Mouse (Mus musculus): ENCODE results near the gene Ccdc61. TPM values are rescaled to one million over a fixed set of nuclear protein-coding genes. Genes with fewer than 3 reads are reported as not detected.

Ccdc61 gene
- polyA plus RNA-seq, 1 experiment from 2014 or later = 17.6 TPM

DNA sequence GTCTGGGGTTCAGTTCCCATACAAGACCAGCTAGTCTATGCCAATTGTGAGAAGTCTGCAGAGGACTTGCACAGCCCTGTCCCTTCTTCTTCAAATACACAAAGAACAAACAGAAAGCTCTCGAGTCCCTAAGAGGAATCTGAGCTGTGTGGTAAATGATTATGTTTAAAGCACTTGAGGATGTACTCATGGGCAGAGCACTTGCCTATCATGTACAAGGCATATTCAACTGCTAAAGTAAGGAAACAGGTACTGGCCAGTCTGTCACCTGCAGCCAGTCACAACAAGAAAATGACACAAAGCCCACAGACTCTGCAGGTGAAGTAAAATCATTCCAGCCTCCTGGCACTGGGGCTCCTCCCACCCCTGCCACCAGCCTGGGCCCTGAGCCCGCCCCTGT, 9.7 kb downstream of the Ccdc61 start:
- Histone ChIP-seq H3K27me3 (replicated peaks; ENCODE audit: insufficient read depth, low read length) (no peaks in the 10 kb centered on the region), H3K4me3 (ENCODE audit: low read depth, low read length) (no peak overlapping the region), H3K4me1 (ENCODE audit: insufficient read depth, low read depth, low read length) (no peaks in the 10 kb centered on the region), H3K9ac (replicated peaks; ENCODE audit: low read depth) (no peak overlapping the region), H3K4me2 (replicated peaks; ENCODE audit: low read depth, low read length) (no peak overlapping the region), H3K36me3 (ENCODE audit: insufficient read depth, low read length) (no peaks in the 10 kb centered on the region), H3K9me3 (ENCODE audit: low read length) (no peaks in the 10 kb centered on the region), H3K27ac (ENCODE audit: low read length) (no peak overlapping the region)
- ATAC-seq = peak; percentile 83
- DNase-seq (ENCODE audit: low spot score) = peak; percentile 61
- no peak for TF ChIP-seq EP300 (IDR thresholded peaks at IDR 0.05)
- TF ChIP-seq CTCF (IDR thresholded peaks at IDR 0.05) = no peak
- 63% methylated on average over 2 of the region's 2 CpGs for WGBS

DNA sequence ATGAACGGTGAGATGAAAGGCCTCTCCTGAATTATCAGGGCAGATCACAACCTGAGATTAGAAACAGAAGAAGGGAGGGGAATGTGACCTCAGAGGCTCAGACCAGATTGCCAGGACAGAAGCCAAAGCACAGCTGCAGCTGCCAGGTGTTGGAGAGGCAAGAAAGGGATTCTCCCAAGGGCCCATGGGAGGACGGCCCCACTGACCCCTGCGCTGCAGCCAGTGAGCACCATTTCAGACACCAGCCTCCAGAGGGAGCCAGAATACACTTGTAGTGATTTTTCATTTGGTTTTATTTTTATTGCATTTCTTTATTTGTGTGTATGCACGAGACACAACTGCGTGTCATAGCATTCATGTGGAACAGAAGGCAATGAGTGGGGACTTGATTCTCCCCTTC, 13.7 kb downstream of the Ccdc61 start:
- H3K36me3 ChIP-seq (ENCODE audit: insufficient read depth, low read length) = no peaks in the 10 kb centered on the region
- 45% methylated on average over 5 of the region's 5 CpGs for WGBS
- H3K27me3 ChIP-seq (replicated peaks; ENCODE audit: insufficient read depth, low read length) = 0 out of 2 replicates have a peak, but pooled peaks cover 5% of the 10 kb centered on the region
- TF ChIP-seq EP300 (IDR thresholded peaks at IDR 0.05) = no peak
- peak; percentile 79 for TF ChIP-seq CTCF (IDR thresholded peaks at IDR 0.05)
- H3K4me2 ChIP-seq (replicated peaks; ENCODE audit: low read depth, low read length) = no peak overlapping the region
- peaks cover 5% of the 10 kb centered on the region for H3K4me1 ChIP-seq (ENCODE audit: insufficient read depth, low read depth, low read length)
- no peak overlapping the region for H3K27ac ChIP-seq (ENCODE audit: low read length)
- H3K9me3 ChIP-seq (ENCODE audit: low read length) = no peaks in the 10 kb centered on the region
- no peak overlapping the region for H3K9ac ChIP-seq (replicated peaks; ENCODE audit: low read depth)
- no peak for ATAC-seq
- H3K4me3 ChIP-seq (ENCODE audit: low read depth, low read length) = no peak overlapping the region
- peak; percentile 49 for DNase-seq (ENCODE audit: low spot score)

DNA sequence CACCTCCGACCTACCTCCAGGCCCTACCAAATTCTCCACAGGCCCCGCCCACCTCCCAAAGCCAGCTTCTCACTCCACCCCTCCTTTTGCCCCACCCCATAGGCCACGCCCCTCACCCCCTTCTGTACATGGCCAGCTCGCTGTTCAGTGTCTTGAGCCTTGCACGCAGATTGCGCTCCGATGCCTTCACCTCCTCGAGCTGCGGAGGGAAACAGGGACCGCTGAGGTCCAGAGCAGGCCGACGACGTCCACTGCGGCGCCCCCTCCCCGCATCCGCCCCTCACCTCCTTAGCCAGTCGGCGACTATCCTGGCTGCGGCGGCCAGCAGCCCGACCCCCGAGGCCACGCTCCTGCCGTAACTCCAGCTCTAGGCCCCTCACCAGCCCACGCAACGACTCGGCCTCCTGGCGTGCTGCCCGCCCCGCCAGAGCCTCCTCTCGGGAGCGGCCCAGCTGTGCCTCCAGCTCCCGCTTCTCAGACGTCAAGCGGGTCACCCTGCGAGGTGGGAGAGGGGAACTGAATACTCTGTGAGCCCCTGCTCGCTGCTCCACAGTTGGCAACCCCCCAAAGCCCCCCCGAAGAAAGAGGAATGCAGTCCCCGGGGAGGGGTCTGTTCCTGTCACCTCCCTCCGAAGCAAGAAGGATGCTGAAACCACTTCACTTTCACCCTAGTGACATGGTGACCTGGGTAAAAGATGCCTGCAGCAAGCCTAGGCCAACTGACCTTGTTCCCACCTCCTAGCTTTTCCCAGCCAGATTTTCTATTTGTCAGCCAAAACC, 16.4 kb downstream of the Ccdc61 start:
- no peaks in the 10 kb centered on the region for H3K9me3 ChIP-seq (ENCODE audit: low read length)
- no peak overlapping the region for H3K9ac ChIP-seq (replicated peaks; ENCODE audit: low read depth)
- peak overlapping the region; percentile 27 for H3K4me3 ChIP-seq (ENCODE audit: low read depth, low read length)
- peak; percentile 70 for ATAC-seq
- WGBS = 2% methylated on average over 35 of the region's 41 CpGs
- H3K4me1 ChIP-seq (ENCODE audit: insufficient read depth, low read depth, low read length) = peaks cover 5% of the 10 kb centered on the region
- H3K4me2 ChIP-seq (replicated peaks; ENCODE audit: low read depth, low read length) = peak overlapping the region; percentile 78
- no peak for TF ChIP-seq EP300 (IDR thresholded peaks at IDR 0.05)
- TF ChIP-seq CTCF (IDR thresholded peaks at IDR 0.05) = no peak
- no peak overlapping the region for H3K27ac ChIP-seq (ENCODE audit: low read length)
- 0 out of 2 replicates have a peak, but pooled peaks cover 5% of the 10 kb centered on the region for H3K27me3 ChIP-seq (replicated peaks; ENCODE audit: insufficient read depth, low read length)
- no peaks in the 10 kb centered on the region for H3K36me3 ChIP-seq (ENCODE audit: insufficient read depth, low read length)
- DNase-seq (ENCODE audit: low spot score) = peak; percentile 65

DNA sequence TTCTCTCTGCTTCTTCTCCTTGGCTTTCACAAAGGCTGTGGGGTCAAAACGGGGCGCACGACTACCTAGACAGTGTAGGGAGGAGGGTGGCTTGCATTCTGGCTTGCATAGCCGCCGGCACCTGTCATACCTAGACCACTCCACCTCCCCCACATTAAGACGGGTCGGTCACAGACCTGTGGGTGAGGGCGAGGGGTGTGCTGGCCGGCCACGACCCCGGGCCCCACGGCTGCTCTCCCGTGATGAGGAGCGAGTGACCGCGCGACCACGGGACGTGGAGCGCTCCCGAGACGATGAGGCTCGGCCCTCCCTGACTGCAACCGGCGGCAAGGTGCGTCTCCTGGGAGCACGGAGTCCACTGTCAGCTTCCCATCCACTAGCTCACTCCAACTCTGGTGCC, 17.2 kb downstream of the Ccdc61 start:
- Histone ChIP-seq H3K27ac (ENCODE audit: low read length) (no peak overlapping the region), H3K4me3 (ENCODE audit: low read depth, low read length) (no peak overlapping the region), H3K36me3 (ENCODE audit: insufficient read depth, low read length) (no peaks in the 10 kb centered on the region), H3K9me3 (ENCODE audit: low read length) (no peaks in the 10 kb centered on the region), H3K27me3 (replicated peaks; ENCODE audit: insufficient read depth, low read length) (0 out of 2 replicates have a peak, but pooled peaks cover 5% of the 10 kb centered on the region), H3K4me1 (ENCODE audit: insufficient read depth, low read depth, low read length) (peaks cover 5% of the 10 kb centered on the region), H3K4me2 (replicated peaks; ENCODE audit: low read depth, low read length) (peak overlapping the region; percentile 69; the same call in 1 of the 2 replicates), H3K9ac (replicated peaks; ENCODE audit: low read depth) (no peak overlapping the region)
- 35% methylated on average over 27 of the region's 27 CpGs for WGBS
- no peak for DNase-seq (ENCODE audit: low spot score)
- TF ChIP-seq CTCF (IDR thresholded peaks at IDR 0.05) (no peak), EP300 (IDR thresholded peaks at IDR 0.05) (no peak)
- no peak for ATAC-seq

DNA sequence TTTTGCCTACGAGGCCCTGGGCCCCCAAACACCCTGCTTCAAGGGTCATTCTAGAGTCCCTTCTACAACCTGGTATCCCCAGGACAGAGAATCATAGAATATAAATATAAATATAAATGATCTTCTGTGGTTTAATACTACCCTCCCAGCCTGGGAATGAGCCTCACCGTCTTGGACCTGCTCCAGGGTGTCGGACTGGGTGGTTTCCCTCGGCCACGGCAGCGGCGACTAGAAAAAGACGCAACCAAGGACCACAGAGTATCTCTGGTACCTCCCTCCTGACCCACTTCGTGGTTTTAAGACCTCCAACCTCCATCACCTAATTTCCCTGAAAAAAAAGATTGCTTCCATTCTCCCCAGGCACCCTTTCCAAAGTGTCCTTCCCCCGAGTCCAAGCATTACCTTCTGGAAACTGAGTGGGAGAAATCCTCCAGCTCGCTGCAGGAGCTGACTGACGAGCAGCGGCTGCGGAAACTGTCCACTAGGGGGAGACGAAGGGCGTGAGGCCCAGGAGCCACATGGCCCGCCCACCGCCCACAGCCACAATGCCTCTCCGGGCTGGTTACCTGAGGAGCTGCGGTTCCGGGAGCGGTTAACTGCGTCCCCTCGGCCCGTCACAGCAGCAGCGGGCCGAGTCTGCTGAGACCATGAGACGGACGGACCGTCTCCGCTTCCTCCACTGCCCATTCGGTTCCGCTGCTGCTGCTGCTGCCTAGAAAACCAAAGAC, 18.2 kb downstream of the Ccdc61 start:
- Histone ChIP-seq H3K4me3 (ENCODE audit: low read depth, low read length) (peak overlapping the region; percentile 20), H3K9me3 (ENCODE audit: low read length) (no peaks in the 10 kb centered on the region), H3K4me2 (replicated peaks; ENCODE audit: low read depth, low read length) (peak overlapping the region; percentile 69), H3K4me1 (ENCODE audit: insufficient read depth, low read depth, low read length) (peaks cover 5% of the 10 kb centered on the region), H3K27me3 (replicated peaks; ENCODE audit: insufficient read depth, low read length) (0 out of 2 replicates have a peak, but pooled peaks cover 5% of the 10 kb centered on the region), H3K9ac (replicated peaks; ENCODE audit: low read depth) (no peak overlapping the region), H3K27ac (ENCODE audit: low read length) (no peak overlapping the region), H3K36me3 (ENCODE audit: insufficient read depth, low read length) (no peaks in the 10 kb centered on the region)
- WGBS = 19% methylated on average over 33 of the region's 33 CpGs
- peak; percentile 75 for ATAC-seq
- peak; percentile 87 for DNase-seq (ENCODE audit: low spot score)
- TF ChIP-seq EP300 (IDR thresholded peaks at IDR 0.05) (no peak), CTCF (IDR thresholded peaks at IDR 0.05) (peak; percentile 96)

DNA sequence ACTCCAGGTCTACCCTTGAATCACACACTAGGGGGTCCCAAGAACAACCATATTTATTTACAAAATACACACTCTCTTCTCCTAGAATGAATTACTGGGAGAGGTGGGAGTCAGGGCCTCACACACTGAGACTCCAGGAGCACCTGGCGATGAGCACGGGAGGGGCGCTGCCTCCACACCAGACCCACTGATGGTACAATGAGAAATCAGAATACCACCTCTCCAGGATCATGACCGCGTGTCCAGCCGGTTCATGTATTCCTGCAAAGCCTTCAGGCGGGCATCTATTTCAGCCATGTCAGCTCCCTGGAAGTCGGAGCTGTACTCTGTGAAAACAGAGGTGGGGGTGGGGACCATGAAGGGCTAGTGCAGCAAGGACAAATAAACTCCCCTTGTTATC, 19.4 kb downstream of the Ccdc61 start:
- ATAC-seq (no peak), DNase-seq (ENCODE audit: low spot score) (no peak)
- no peak overlapping the region for H3K9ac ChIP-seq (replicated peaks; ENCODE audit: low read depth)
- no peak overlapping the region for H3K27ac ChIP-seq (ENCODE audit: low read length)
- 91% methylated on average over 8 of the region's 8 CpGs for WGBS
- H3K9me3 ChIP-seq (ENCODE audit: low read length) = no peaks in the 10 kb centered on the region
- peaks cover 5% of the 10 kb centered on the region for H3K4me1 ChIP-seq (ENCODE audit: insufficient read depth, low read depth, low read length)
- TF ChIP-seq CTCF (IDR thresholded peaks at IDR 0.05) = no peak
- TF ChIP-seq EP300 (IDR thresholded peaks at IDR 0.05) = no peak
- H3K27me3 ChIP-seq (replicated peaks; ENCODE audit: insufficient read depth, low read length) = 0 out of 2 replicates have a peak, but pooled peaks cover 5% of the 10 kb centered on the region
- no peak overlapping the region for H3K4me2 ChIP-seq (replicated peaks; ENCODE audit: low read depth, low read length)
- H3K4me3 ChIP-seq (ENCODE audit: low read depth, low read length) = no peak overlapping the region
- no peaks in the 10 kb centered on the region for H3K36me3 ChIP-seq (ENCODE audit: insufficient read depth, low read length)

Data from lung, postnatal 0 days (tissue).